Mouse (Mus musculus) ES-Bruce4 (cell line): ENCODE measurements around the gene Heg1.

Experiments
- CTCF ChIP-seq: IDR thresholded peaks from one replicate; pipeline ENCODE4 v1.8.1; 2011; ENCODE audit warnings: low read depth, low read length
- EP300 ChIP-seq: IDR thresholded peaks from 2 replicates; pipeline ENCODE4 v1.6.1; 2011; ENCODE audit warnings: low read depth, low read length; ENCODE audit not compliant: insufficient read depth

DNA sequence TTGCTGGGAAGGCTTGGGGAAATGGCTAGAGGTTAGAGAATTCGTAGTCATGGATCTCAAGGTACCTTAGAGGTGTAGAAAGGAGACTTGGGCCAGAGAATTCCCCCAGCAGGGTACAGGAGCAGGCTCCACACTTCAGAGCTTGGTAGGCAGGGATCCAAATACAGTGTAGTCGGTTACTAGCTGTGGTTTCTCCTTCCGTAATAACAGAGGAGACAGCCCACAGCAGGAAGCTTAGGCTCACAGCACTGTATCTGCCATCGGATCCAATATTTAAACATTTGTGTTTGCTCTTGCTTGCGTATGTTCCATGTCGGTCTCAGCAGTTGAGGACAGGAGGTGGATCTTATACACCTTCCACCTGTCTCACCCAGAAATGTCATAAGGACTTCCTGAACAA, 111.7 kb downstream of the Heg1 start:
- TF ChIP-seq CTCF = no peak
- TF ChIP-seq EP300 = no peak
